Mouse (Mus musculus) gastrocnemius, adult 8-10 months (tissue): ENCODE measurements at regions not wholly inside any gene's neighbourhood (a gene's known extent, or its start where the extent isn't known, plus 50 kb on each side); places are given as distances from the start of the nearest gene placed in this dataset.
"Not testable (repeated sequence)": the region's sequence is repeated elsewhere in the genome, so short reads cannot be mapped to it uniquely, and the experiment has no call there.

Experiments used
- DNase-seq, 2 experiments: peaks; one replicate each; pipeline ENCODE4 v3.0.0; 2022; ENCODE audit warnings: low spot score in 2 of 2

GRCm38 (mm10) chr5:148820476-148820875 is 108.6 kb downstream of the Katnal1 start:
- no peak for DNase-seq

DNA sequence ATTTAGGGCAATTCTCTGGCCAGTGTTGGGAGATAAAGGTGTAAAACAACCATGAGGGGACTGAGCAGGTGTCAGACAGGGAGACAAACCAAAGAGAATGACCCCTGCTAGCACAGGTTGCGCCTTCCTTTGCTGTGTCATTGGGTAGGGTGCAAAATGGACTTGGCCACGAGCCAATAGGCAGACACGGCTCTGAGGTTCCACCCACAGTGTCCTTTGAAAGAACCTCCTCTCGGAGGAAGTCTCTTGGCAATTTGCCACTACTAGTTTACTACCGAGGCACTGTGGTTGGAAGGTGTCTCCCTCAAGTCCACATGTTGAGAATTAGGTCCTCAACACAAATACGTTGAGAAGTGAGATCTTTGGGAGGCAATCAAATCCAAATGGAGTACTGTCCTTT is 109.7 kb downstream of the Katnal1 start:
- no peak for DNase-seq

DNA sequence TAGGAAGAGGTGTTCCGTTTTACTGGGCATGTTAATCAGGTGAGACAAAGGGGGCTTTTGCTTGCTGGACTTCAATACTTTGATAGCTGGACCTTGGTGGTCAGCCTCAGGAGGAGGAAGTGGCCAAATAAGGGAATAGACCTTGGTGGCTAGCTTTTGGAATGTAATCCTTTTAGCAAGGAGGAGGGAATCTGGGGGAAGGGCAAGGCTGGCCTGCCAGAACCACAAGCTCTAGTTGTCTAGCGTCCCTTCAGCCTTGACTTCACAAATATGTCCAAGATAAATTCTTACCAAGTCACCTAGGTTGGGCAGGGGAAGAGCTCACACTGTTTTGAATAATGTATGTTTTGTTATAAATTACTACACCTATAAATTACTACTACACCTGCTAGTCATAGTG is 110.4 kb downstream of the Katnal1 start:
- no peak for DNase-seq

GRCm38 (mm10) chr5:148812840-148813239 is 116.3 kb downstream of the Katnal1 start:
- DNase-seq, result no peak

- DNase-seq, result peak; percentile 26 to 29
These were observed 117.1 kb downstream of the Katnal1 start for GRCm38 (mm10) chr5:148812016-148812415.

- DNase-seq, result no peak
These were observed 119.6 kb downstream of the Katnal1 start for GRCm38 (mm10) chr5:148809485-148809884.

GRCm38 (mm10) chr5:148809055-148809454 is 120.1 kb downstream of the Katnal1 start:
- DNase-seq, result no peak

- peak; percentile 18 to 20 for DNase-seq
These were observed 120.7 kb downstream of the Katnal1 start for GRCm38 (mm10) chr5:148808426-148808825.

- DNase-seq, result no peak
These were observed 121.5 kb downstream of the Katnal1 start for GRCm38 (mm10) chr5:148807612-148808011.

GRCm38 (mm10) chr5:148805030-148805429 is 124.1 kb downstream of the Katnal1 start:
- no peak for DNase-seq

DNA sequence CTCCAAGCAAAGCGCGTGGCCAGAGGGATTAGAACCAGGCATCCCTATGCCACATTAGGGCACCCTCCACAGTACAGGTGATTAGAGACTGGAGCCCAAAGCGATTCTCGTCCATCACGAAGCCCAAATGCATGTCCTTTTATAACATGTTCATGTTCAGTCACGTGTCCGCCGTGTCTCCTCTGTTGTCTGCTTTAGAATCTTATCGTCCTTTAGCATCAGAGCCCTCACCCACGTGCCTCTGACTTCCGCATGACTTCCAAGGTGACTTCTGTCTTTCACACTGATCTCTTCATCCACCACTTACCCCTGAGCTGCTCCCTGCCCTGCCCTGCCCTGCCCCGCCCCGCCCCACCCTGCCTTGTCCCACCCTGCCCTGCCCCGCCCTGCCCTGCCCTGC is 125.3 kb downstream of the Katnal1 start:
- DNase-seq, result no peak

DNA sequence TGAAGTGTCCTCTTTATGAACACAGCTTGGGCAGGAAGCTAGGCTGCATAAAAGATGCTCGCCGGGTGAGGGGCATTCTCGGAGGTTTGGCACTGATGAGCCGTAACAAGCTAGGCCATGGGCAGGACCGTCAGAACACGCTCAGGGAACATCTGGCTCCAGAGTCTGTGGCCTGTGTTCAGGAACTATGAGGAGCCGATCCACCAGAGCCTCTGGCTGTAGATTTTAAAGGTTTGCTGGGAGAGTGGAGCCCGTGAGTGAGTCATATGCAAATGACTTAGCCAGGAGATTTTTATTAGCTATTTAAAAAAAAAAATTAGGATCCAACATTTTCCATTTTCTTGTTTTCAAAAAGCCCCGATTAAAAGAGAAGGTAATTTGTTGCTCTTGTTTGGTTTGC is 126.4 kb downstream of the Katnal1 start:
- DNase-seq, result no peak

- DNase-seq, result no peak
These were observed 130.6 kb downstream of the Katnal1 start for GRCm38 (mm10) chr5:148798541-148798940.

DNA sequence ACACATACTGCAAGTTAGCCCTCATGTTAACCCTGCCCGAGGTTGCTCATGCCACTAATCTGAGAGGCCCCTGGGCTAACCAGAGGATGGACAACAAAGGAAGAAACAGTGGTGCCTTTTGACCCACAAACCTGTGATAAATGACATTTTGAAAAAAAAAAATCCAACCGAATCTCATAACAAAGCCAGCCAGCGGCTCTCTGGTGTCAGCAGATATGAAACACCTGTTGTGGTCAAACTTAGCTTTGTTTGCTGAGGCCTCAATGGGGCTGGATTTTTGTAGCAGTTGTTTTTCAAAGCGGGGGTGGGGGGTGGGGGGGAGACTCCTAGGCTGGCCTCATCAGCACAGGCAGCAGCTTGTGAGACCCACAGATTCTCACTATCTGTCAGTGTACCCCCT is 133.0 kb downstream of the Katnal1 start:
- DNase-seq, result no peak

DNA sequence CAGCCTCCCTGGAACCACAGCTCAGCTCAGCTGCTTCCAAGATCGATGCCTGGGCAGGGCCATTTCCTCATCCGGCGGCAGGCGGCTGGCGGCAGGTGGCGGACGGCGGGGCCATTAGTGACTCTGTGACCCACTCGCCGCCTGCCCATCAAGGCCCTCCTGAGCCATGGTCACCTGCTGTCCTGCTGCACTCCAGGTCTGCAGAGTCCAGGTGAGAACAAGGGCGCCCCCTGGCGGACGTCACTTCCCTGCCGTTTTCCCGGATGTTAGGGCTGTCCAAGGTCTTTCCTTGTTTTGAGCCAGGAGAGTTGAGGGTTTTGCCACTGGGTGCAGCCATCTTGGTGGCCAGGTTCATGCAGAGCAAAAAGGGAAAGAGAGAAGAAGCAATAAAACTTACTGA is 134.7 kb downstream of the Katnal1 start:
- DNase-seq, result peak; percentile 33 to 51

DNA sequence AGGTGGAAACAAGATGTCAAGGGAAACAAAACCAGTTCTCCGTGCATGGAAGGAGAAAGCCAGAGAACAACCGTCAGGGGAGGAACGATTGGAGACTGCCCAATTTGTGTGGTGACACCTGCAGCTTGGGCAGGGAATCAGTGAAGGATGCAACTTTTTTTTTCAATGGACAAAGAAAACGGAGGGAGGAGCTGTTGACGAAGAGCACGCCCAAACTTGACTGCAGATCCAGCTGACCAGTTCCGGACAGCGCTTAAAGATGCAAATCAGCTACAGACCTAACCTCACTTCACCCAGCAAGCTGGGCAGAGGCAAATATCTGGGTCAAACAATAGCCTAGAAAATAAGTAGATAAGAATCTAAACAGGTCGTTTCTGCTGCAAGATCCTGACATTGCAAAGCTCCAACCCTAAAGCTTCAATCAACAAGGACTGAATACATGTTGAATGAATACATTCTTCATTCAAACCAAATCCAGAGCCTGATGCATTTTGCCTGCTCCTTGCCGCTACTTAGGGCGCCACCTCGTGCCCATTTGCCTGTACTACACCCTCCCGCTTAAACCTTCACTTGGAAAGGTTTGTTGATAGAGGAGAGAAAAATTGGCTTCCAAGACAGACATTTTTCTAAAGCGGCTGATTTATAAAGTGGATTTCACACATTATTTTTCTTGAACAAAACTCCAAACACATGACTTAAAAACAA is 136.2 kb downstream of the Katnal1 start:
- DNase-seq, result peak; percentile 69 to 71

GRCm38 (mm10) chr5:148791651-148792050 is 137.5 kb downstream of the Katnal1 start:
- DNase-seq, result no peak

GRCm38 (mm10) chr5:148790343-148790742 is 138.8 kb downstream of the Katnal1 start:
- DNase-seq, result not testable (repeated sequence)

GRCm38 (mm10) chr5:148789823-148790222 is 139.3 kb downstream of the Katnal1 start:
- no peak for DNase-seq

GRCm38 (mm10) chr5:148789147-148789566 is 140.0 kb downstream of the Katnal1 start:
- DNase-seq, result no peak

GRCm38 (mm10) chr5:148788690-148789089 is 140.4 kb downstream of the Katnal1 start:
- DNase-seq, result no peak

- DNase-seq, result no peak
These were observed 141.8 kb downstream of the Katnal1 start for GRCm38 (mm10) chr5:148787270-148787669.

GRCm38 (mm10) chr5:148781076-148781475 is 148.0 kb downstream of the Katnal1 start:
- DNase-seq, result not testable (repeated sequence)
